Mouse (Mus musculus) adrenal gland, postnatal 14 days (tissue): ENCODE data around the gene Chd2. TPM values are rescaled to one million over a fixed set of nuclear protein-coding genes. Genes with fewer than 3 reads are reported as not detected.
A peak's percentile ranks its signal among the peaks of the same experiment; 100 is the strongest.
"Not testable (repeated sequence)": the region's sequence is repeated elsewhere in the genome, so short reads cannot be mapped to it uniquely, and the experiment has no call there.

Experiments used
- DNase-seq: peaks from one replicate; pipeline ENCODE4 v3.0.0; 2021; ENCODE audit warnings: mixed read lengths
- total RNA-seq: library from RNA; stranded (reverse); gene quantifications from 2 replicates; pipeline ENCODE4 v1.2.3, GENCODE M21; 2021

The Chd2 gene
- total RNA-seq, 1 experiment from 2014 or later = 45.1 TPM

DNA sequence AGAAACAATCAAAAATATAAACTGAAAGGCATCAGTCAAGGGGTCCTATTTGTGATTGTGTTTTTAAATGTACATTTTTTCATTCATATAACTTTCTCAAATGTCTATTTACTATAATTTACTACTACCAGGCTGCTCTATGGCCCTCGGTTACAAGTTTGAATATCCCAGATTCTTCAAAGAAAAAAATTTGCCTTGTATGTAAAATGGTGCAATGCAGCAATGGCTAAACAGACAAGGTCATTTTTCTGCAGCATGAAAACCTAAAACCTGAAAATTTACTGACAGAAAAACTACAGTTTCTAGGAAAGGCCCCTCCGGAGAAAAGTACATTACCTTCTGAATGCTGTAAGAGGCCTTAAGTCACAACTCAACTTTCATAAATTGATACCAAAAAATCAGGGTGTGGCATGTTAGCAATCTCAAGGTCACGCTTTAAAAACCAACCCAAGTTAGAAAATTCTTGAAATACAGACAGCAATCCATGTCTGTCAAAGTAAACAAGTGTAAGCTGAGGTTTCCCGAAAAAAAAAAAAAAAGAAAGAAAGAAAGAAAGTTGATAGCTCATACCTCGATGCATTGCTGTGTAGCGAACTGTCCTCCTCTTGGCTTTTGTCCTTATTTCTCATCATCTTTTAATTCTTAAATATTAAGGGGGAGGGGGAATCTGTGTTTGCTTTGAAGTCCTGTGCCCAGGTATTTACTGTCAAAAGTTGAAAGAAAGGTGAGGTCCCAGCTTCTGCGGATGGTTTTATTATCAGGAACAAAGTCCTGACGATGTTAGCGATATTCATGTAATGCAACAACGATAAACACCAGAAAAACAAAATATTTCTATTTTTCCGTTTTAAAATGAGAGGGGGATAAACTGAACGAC lies 1.2 kb downstream of the Chd2 start:
- no peak for DNase-seq

DNA sequence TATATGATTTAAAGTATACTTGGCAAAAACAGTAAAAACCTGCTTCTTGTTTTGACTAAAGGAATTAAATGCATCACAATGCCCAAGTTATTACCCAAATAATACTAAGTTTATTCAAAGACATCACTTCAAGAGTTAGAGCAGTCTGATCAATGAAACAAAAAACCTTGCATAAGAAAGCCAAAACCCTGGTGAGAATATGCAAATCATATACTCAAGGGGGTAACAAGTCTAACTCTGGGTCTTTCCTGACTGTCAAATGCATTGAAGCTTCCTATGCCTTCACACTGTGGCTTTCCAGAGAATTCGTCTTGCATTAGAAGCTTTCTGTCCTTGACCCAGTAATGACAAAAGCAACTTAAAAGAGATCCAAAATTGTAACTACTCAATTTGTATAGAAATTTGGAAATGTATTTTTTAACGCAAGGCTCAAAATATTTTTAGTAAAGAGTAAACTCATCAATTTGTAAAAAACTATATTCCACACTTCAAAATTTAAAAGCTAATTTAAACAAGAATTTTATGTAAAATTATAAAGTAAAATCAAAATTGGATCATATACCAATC lies 2.4 kb downstream of the Chd2 start:
- DNase-seq = no peak

- DNase-seq = no peak
Measured at GRCm38 (mm10) chr7:73538424-73539079, 3.1 kb downstream of the Chd2 start.

DNA sequence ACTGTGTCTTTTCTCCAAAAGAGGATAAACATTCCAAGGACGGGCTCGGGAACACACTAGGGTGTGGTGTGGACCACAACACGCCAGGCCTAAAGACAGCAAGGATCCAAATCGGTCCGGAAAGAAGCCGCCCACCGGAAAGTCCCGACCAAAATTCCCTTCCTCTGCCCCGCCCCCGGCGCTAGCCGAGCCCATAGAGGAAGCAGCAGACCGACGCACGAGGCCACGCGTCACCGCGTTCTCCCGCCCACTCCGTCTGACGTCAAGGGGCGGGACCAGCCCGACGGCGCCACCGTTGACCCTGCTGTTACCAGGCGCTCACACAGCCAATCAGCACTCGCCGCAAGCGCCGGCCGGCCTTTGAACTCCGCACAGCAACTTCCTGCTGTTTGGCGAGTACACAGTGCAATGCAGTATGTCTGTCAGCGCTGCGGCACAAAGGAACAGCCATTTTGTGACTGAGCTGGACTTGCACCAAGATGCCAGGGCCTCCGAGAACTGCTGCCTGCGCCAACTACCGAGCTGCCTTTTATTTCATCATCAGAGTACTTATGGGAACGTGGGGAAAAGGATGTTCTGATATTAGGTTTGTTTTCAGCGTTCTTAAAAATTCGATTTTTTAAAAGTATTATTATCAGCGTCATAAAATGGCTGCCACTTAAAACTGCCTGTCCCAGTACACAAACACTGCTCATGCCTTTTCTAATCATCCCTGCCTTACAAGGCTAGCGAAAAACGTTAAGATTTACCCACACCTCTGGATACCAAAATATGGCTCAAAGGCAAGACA lies 3.8 kb downstream of the Chd2 start:
- peak; percentile 100 for DNase-seq

DNA sequence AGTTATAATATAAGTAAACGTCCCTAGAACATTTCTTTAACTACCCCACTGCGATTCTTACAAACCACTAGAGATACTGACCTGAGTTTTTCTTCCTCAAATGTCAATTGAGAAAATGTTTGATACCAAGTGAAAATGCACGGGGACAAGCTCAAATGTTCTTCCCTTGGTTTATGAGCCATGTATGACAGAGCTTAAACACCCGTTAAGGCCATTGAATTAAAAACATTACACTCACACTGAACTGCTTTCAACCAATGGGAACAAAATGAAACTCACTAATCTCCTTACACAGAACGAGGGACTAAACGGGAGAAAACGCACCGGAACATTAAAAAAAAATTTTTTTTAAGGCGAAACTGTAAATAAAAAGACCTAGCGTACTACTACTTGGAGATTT lies 4.4 kb downstream of the Chd2 start:
- DNase-seq = no peak

DNA sequence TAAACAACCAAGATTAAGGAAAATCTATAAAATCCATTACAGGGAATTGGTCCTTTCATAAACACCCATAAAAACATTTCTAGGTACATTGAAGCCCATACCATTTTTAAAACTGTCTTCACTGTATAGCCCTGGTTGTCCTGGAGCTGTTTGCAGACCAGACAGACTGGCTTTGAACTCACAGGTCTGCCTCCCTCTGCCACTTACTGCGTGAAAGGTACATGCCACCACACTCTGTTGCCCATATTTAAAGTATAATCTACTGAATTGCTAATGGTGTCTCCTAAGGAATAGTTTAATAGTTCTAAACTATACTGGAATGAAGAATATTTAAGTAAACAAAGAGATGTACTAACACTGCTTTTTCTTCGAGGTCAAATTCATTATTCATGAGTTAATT lies 5.1 kb downstream of the Chd2 start:
- DNase-seq = no peak

- no peak for DNase-seq
Measured at GRCm38 (mm10) chr7:73535861-73536200, 5.8 kb downstream of the Chd2 start.

DNA sequence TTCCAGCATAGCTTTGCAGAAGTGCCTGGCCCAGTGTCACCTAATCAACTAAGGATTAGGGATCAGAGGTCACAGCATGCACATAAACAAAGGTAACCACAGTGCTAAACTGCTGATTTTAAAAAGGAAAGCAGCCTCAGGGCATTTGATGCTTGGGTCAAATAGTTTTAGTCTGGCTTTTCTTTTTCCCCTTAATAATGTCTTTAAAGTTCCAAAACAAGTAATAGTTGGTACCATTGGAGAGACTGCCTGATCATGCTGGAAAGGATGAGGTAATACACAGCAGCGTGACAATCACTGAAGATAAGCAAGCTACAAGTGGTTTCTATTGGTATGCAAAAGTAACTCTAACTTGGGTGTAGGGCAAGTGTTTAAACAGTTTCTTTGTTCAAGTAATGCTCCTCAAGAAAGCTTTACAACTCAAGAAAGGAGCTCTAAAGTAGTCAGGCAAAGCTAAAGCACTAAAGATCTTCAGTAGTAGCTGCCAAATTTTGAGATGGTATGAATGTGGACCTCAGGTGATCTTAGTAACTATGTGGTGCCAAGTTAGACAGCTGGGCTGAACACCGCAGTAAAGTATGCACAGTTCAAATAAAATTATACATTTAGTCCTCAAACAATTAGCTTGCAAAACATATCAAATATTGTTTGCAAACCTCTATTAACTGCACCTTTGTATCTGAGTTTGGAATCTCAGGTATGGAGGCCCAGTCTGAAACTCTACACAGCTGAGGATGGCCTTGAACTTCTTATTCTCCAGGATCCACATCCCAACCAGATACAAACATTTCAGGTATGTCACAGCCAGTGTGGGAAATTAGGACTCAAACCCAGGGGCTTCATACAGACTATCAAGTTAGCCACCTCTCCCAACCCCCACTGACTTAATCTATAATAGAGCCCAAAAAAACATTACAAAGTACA lies 6.4 kb downstream of the Chd2 start:
- no peak for DNase-seq

DNA sequence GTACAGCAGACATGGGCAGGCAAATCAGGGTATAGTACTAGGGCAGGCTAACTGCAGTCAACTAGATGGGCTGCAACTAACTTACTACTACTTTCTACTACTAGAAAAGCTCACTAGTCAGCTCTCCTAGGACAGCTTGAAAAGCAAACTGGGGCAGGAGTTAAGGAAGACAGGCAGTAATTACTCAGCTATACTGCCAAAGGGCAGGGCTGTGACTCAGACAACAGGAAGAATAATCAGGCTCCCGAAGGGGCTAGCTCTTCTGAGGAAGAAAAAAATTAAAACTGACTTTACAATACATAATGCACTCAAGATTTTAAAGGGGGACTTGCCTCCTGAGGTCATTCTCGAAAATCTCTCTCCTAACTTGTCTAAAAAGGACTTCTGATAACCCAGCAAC lies 8.2 kb downstream of the Chd2 start:
- peak; percentile 57 for DNase-seq

- DNase-seq = no peak
Measured at GRCm38 (mm10) chr7:73532916-73533315, 8.7 kb downstream of the Chd2 start.

GRCm38 (mm10) chr7:73532139-73532538 lies 9.5 kb downstream of the Chd2 start:
- no peak for DNase-seq

DNA sequence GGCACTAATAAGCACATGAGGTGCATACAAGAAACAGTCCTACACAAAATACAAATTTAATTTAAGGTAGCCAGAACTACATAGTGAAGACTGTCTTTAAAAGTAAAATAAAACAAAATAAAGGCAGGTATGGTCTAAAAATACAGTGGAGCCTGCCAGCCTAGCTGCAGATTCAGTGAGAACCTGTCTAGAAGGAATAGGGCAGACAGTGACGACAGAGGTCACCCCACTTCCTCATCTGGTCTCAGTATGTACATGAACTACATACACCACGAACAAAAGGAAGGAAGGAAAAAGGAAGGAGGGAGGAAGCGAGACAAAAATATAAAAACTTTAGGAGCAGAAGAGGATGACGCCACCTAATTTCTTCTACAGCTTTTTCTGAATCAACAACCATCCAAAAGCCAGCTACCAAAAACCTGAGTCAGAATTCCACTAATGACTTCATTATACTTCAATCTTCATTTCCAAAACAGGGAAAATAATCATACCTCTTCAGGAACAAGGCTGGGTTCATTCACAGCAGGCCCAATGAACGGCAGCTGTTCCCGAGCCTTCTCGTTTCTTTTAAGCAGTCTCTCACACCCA lies 10.0 kb downstream of the Chd2 start:
- no peak for DNase-seq

DNA sequence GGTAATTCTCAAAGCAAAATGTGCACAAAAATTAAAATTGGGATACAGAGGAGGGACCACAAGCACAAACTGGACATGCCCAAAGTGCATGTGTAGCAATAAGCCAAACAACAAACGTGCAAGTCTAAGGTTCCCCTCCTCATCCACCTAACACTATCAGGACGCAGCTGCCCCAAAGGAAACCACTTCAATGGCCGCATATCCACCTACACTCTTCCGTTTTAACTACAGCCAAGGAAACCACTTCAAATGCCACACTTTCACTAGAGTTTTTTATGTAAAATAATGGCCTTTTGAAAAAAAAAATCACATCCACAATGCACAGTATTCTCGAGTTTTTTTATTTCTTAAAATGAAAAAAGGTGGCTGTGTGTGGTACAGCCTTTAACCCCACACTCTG lies 10.8 kb downstream of the Chd2 start:
- no peak for DNase-seq

DNA sequence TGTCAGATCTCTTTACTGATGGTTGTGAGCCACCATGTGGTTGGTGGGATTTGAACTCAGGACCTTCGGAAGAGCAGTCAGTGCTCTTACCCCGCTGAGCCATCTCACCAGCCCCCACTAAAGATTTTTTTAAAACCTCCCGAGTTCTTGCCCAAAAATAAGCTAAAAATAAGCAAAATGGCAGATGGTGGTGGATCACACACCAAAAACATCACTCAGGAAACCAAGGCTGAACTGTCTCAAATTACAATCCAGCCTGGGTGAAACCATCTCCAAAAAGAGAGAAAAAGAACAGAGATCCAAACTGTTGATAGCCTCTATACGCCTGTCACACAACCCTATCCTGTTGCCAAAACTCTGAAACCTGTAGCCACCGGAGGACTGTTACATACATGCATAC lies 11.5 kb downstream of the Chd2 start:
- no peak for DNase-seq

GRCm38 (mm10) chr7:73529261-73529660 lies 12.4 kb downstream of the Chd2 start:
- no peak for DNase-seq

- not testable (repeated sequence) for DNase-seq
Measured at GRCm38 (mm10) chr7:73528377-73528894, 13.2 kb downstream of the Chd2 start.

GRCm38 (mm10) chr7:73527225-73527624 lies 14.4 kb downstream of the Chd2 start:
- no peak for DNase-seq

DNA sequence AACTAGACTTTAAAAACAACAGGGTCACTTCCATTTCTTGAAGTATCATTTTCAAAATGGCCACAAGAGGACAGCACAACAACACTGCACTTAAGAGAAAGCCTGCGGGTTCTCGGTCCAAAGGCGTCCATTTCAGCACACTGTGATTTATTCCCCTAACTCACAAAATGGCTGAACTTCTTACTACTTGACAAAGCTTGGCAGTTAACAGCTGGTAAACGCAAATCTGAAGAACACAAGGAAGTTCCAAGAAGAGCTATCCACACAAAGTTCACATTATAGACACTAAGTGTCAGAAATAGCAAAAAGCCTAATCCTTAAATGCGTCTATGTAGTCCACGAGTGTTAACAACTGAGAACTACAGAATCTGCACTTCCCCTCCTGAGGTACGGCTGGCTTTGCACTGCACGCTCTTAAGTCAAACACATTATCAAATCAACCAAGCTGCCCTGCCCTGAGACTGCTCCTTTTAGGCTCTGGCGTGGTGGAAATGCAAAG lies 17.1 kb downstream of the Chd2 start:
- peak; percentile 76 for DNase-seq

- no peak for DNase-seq
Measured at GRCm38 (mm10) chr7:73523608-73524259, 17.9 kb downstream of the Chd2 start.

- no peak for DNase-seq
Measured at GRCm38 (mm10) chr7:73523183-73523582, 18.4 kb downstream of the Chd2 start.
